Mouse (Mus musculus): ENCODE data around the gene Olfr592. TPM values are rescaled to one million over a fixed set of nuclear protein-coding genes. Genes with fewer than 3 reads are reported as not detected.

Olfr592 gene
- polyA plus RNA-seq (2012; rRNA removed): not detected in 2 replicates

DNA sequence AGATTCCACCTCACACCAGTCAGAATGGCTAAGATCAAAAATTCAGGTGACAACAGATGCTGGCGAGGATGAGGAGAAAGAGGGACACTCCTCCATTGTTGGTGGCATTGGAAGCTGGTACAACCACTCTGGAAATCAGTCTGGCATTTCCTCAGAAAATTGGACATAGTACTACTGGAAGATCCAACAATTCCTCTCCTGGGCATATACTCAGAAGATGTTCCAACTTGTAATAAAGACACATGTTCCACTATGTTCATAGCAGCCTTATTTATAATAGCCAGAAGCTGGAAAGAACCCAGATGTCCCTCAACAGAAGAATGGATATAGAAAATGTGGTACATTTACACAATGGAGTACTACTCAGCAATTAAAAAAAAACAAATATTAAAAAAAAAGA, at the start of gene Olfr592:
Gene Olfr592, plus strand, starts transcription at position 301 of the 400 bp plus-strand sequence.

GRCm38 (mm10) chr7:103140579-103140978, 44.0 kb upstream of the Olfr592 start, which contains the start of gene Olfr588-ps1:
Gene Olfr588-ps1 (plus strand): TSS chr7:103140879.

GRCm38 (mm10) chr7:103156256-103156655, 28.3 kb upstream of the Olfr592 start, which contains the start of gene Olfr589:
Gene Olfr589 (minus strand): TSS chr7:103156356.

DNA sequence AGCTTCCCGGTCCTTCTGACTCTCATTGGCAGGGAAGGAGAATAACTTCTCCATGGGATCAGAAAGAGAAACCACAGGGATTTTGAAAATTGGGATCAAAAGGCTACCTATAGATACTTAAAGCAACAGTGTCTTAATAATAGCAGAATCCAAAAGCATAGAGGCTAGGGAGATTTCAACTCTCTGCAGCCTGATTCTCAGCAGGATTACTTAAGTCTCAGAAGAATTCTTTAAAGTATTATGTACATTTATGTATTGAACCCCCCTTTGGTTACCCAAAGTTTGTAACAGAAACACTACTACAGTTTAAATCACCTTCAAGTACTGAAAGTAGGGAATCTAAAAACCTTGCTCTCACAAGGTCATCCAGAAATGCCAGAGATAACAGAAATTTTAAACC, 6.4 kb upstream of the Olfr592 start, which contains the start of gene Olfr591:
Gene Olfr591, minus strand, starts transcription at position 101 of the 400 bp plus-strand sequence.

DNA sequence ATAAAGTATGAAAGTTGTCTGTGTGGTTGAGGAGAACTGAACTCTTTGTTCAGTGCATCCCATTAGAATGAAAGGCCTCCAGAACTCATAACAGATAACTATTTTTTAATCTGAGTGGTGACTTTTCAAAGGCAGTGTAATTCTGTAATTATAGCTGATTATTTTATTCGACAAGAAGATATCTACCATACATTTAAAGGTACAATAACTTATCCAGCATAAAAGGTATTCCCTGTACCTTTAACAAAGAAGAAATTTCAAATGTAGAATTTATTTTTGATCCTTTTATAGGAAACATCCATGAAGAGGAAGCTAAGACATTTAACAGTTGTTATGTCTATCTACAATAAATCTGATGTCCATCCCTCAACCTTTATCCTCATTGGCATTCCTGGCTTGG, 27.0 kb downstream of the Olfr592 start, which contains the start of gene Olfr593:
Gene Olfr593, plus strand, starts transcription at position 301 of the 400 bp plus-strand sequence.

DNA sequence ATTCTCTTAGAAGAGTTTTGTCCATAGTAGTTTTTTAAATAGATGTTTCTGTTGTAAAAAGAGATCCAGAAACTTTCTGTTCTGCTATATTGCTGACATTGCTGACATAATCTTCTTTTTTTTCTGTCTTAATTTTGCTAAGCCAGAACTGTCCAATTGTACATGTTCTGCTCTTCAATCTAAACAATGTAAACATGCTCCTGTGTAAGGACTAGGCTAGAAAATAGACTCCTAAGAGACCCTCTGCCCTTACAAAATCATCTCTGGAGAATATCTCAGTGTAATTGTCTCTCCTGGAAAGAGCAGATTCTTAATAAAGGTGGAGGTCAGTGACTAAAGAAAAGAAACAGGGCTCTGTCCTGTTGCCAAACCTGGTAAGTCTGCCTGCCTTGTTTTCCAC, 32.1 kb downstream of the Olfr592 start, which contains the start of gene Olfr594:
Gene Olfr594, plus strand, starts transcription at position 301 of the 400 bp plus-strand sequence.

Other genes starting within 250 kb of the Olfr592 start
- gene Olfr573-ps1, start 242.2 kb upstream of the Olfr592 start, polyA plus RNA-seq (2012; rRNA removed): not detected in 2 replicates
- not detected in 2 replicates for gene Olfr574, start 236.3 kb upstream of the Olfr592 start, polyA plus RNA-seq (2012; rRNA removed)
- gene Olfr575, start 226.0 kb upstream of the Olfr592 start, polyA plus RNA-seq (2012; rRNA removed): not detected in 2 replicates
- gene Olfr576, start 222.1 kb upstream of the Olfr592 start, polyA plus RNA-seq (2012; rRNA removed): not detected in 2 replicates
- not detected in 2 replicates for gene Olfr577, start 208.9 kb upstream of the Olfr592 start, polyA plus RNA-seq (2012; rRNA removed)
- not detected in 2 replicates for gene Olfr578, start 195.5 kb upstream of the Olfr592 start, polyA plus RNA-seq (2012; rRNA removed)
- not detected in 2 replicates for gene Olfr582, start 146.8 kb upstream of the Olfr592 start, polyA plus RNA-seq (2012; rRNA removed)
- not detected in 2 replicates for gene Olfr583, start 133.5 kb upstream of the Olfr592 start, polyA plus RNA-seq (2012; rRNA removed)
- not detected in 2 replicates for gene Olfr584, start 102.9 kb upstream of the Olfr592 start, polyA plus RNA-seq (2012; rRNA removed)
- not detected in 2 replicates for gene Olfr585, start 87.1 kb upstream of the Olfr592 start, polyA plus RNA-seq (2012; rRNA removed)
- gene Olfr586, start 59.2 kb upstream of the Olfr592 start, polyA plus RNA-seq (2012; rRNA removed): not detected in 2 replicates
- not detected in 2 replicates for gene Olfr588-ps1, start 43.9 kb upstream of the Olfr592 start, polyA plus RNA-seq (2012; rRNA removed)
- gene Olfr589, start 28.4 kb upstream of the Olfr592 start, polyA plus RNA-seq (2012; rRNA removed): not detected in 2 replicates
- gene Olfr591, start 6.5 kb upstream of the Olfr592 start, polyA plus RNA-seq (2012; rRNA removed): not detected in 2 replicates
- not detected in 2 replicates for gene Olfr593, start 27.1 kb downstream of the Olfr592 start, polyA plus RNA-seq (2012; rRNA removed)
- gene Olfr594, start 32.2 kb downstream of the Olfr592 start, polyA plus RNA-seq (2012; rRNA removed): not detected in 2 replicates
- gene Usp17ld, start 67.7 kb downstream of the Olfr592 start, polyA plus RNA-seq (2012; rRNA removed): not detected in 2 replicates
- not detected in 2 replicates for gene Olfr596, start 120.8 kb downstream of the Olfr592 start, polyA plus RNA-seq (2012; rRNA removed)
- not detected in 2 replicates for gene Olfr597, start 131.5 kb downstream of the Olfr592 start, polyA plus RNA-seq (2012; rRNA removed)
- not detected in 2 replicates for gene Olfr598, start 138.8 kb downstream of the Olfr592 start, polyA plus RNA-seq (2012; rRNA removed)
- not detected in 2 replicates for gene Olfr599, start 151.1 kb downstream of the Olfr592 start, polyA plus RNA-seq (2012; rRNA removed)
- gene Olfr600, start 164.9 kb downstream of the Olfr592 start, polyA plus RNA-seq (2012; rRNA removed): not detected in 2 replicates
- gene Olfr601, start 177.9 kb downstream of the Olfr592 start, polyA plus RNA-seq (2012; rRNA removed): not detected in 2 replicates
- gene Olfr603, start 201.4 kb downstream of the Olfr592 start, polyA plus RNA-seq (2012; rRNA removed): not detected in 2 replicates
- not detected in 2 replicates for gene Usp17lc, start 230.3 kb downstream of the Olfr592 start, polyA plus RNA-seq (2012; rRNA removed)